Mouse (Mus musculus): ENCODE measurements around the gene 4933427I04Rik.
A peak's percentile ranks its signal among the peaks of the same experiment; 100 is the strongest.

The 4933427I04Rik gene

GRCm38 (mm10) chr4:123859379-123859778 is at the start of gene 4933427I04Rik:
Gene 4933427I04Rik (plus strand): TSS chr4:123859679.
- no peak for DNase-seq (ENCODE audit: low spot score in 2 of 2)

- no peak for DNase-seq (ENCODE audit: low spot score in 2 of 2)
Measured at GRCm38 (mm10) chr4:123810475-123811295, 48.8 kb upstream of the 4933427I04Rik start.

GRCm38 (mm10) chr4:123812525-123812924 is 47.0 kb upstream of the 4933427I04Rik start:
- no peak for DNase-seq (ENCODE audit: low spot score in 2 of 2)

- DNase-seq (ENCODE audit: low spot score in 2 of 2), result no peak
Measured at GRCm38 (mm10) chr4:123814030-123814501, 45.4 kb upstream of the 4933427I04Rik start.

- DNase-seq (ENCODE audit: low spot score in 2 of 2), result peak in 1 of 2 experiments; percentile 33
Measured at GRCm38 (mm10) chr4:123819093-123819610, 40.3 kb upstream of the 4933427I04Rik start.

- DNase-seq (ENCODE audit: low spot score in 2 of 2), result no peak
Measured at GRCm38 (mm10) chr4:123842126-123842525, 17.4 kb upstream of the 4933427I04Rik start.

GRCm38 (mm10) chr4:123856888-123857287 is 2.6 kb upstream of the 4933427I04Rik start:
- DNase-seq (ENCODE audit: low spot score in 2 of 2), result no peak

GRCm38 (mm10) chr4:123858090-123858489 is 1.4 kb upstream of the 4933427I04Rik start:
- DNase-seq (ENCODE audit: low spot score in 2 of 2), result no peak

GRCm38 (mm10) chr4:123859803-123860202 is 324 bp downstream of the 4933427I04Rik start:
- no peak for DNase-seq (ENCODE audit: low spot score in 2 of 2)

GRCm38 (mm10) chr4:123860621-123861020 is 1.1 kb downstream of the 4933427I04Rik start:
- no peak for DNase-seq (ENCODE audit: low spot score in 2 of 2)

- no peak for DNase-seq (ENCODE audit: low spot score in 2 of 2)
Measured at GRCm38 (mm10) chr4:123893726-123894125, 34.2 kb downstream of the 4933427I04Rik start.

- DNase-seq (ENCODE audit: low spot score in 2 of 2), result no peak
Measured at GRCm38 (mm10) chr4:123894295-123894694, 34.8 kb downstream of the 4933427I04Rik start.

GRCm38 (mm10) chr4:123898696-123899095 is 39.2 kb downstream of the 4933427I04Rik start:
- peak in 1 of 2 experiments; percentile 72 for DNase-seq (ENCODE audit: low spot score in 2 of 2)

- DNase-seq (ENCODE audit: low spot score in 2 of 2), result no peak
Measured at GRCm38 (mm10) chr4:123903432-123903831, 44.0 kb downstream of the 4933427I04Rik start.

- peak; percentile 98 to 99 for DNase-seq (ENCODE audit: low spot score in 2 of 2)
Measured at GRCm38 (mm10) chr4:123904333-123905125, 45.0 kb downstream of the 4933427I04Rik start, which contains the start of gene Mycbp. Gene Mycbp (plus strand): TSS chr4:123904832.

GRCm38 (mm10) chr4:123905126-123905668 is 45.7 kb downstream of the 4933427I04Rik start:
- DNase-seq (ENCODE audit: low spot score in 2 of 2), result no peak

GRCm38 (mm10) chr4:123911503-123911902 is 52.0 kb downstream of the 4933427I04Rik start:
- no peak for DNase-seq (ENCODE audit: low spot score in 2 of 2)

- DNase-seq (ENCODE audit: low spot score in 2 of 2), result no peak
Measured at GRCm38 (mm10) chr4:123912431-123912830, 53.0 kb downstream of the 4933427I04Rik start.
